Mouse (Mus musculus) embryonic fibroblast, embryonic 13.5 days (primary cell): ENCODE measurements around the gene Lbx2.

ENCODE experiments used
- CTCF ChIP-seq: IDR thresholded peaks from 2 replicates; pipeline ENCODE4 v1.5.1; 2011; ENCODE audit warnings: mild to moderate bottlenecking, control low read depth, low read length, moderate library complexity, borderline replicate concordance; ENCODE audit not compliant: insufficient read depth
- POLR2A ChIP-seq: IDR thresholded peaks from 2 replicates; pipeline ENCODE4 v1.6.1; 2011; ENCODE audit warnings: low read depth, mild to moderate bottlenecking, control low read depth, low read length, moderate library complexity

GRCm38 (mm10) chr6:83083497-83083896 is 2.7 kb upstream of the Lbx2 start:
- TF ChIP-seq CTCF = no peak
- TF ChIP-seq POLR2A = no peak
